Mouse (Mus musculus) kidney, embryonic 16.5 days (tissue): ENCODE data around the gene Dtd1. TPM values are rescaled to one million over a fixed set of nuclear protein-coding genes. Genes with fewer than 3 reads are reported as not detected.

Experiments used
- ATAC-seq: fragments of 200-750 bp; cut with Nextera tagmentation; 2 replicates; pipeline ENCODE4 v1.8.0; 2017; ENCODE audit warnings: moderate TSS enrichment; ENCODE audit not compliant: low FRiP score, low TSS enrichment
- H3K27ac ChIP-seq: fragments of 300-500 bp; sonication (generic); 2 replicates; pipeline ENCODE4 v1.5.1; 2014; ENCODE audit warnings: low read length
- H3K27me3 ChIP-seq: fragments of 300-500 bp; sonication (generic); 2 replicates; pipeline ENCODE4 v1.6.1; 2014; ENCODE audit warnings: low read length, control low read depth, mixed read lengths; ENCODE audit not compliant: insufficient read depth
- H3K36me3 ChIP-seq: fragments of 300-500 bp; sonication (generic); 2 replicates; pipeline ENCODE4 v1.6.1; 2014; ENCODE audit warnings: low read length, control low read depth, mixed read lengths; ENCODE audit not compliant: insufficient read depth
- H3K4me1 ChIP-seq: fragments of 300-500 bp; sonication (generic); 2 replicates; pipeline ENCODE4 v1.6.1; 2014; ENCODE audit warnings: low read length, control low read depth, mixed read lengths; ENCODE audit not compliant: insufficient read depth
- H3K4me2 ChIP-seq: fragments of 300-500 bp; sonication (generic); replicated peaks from 2 replicates; pipeline ENCODE4 v1.6.1; 2014; ENCODE audit warnings: low read depth, low read length
- H3K4me3 ChIP-seq: fragments of 300-500 bp; sonication (generic); 2 replicates; pipeline ENCODE4 v1.5.1; 2014; ENCODE audit warnings: mild to moderate bottlenecking, low read length
- H3K9ac ChIP-seq: fragments of 300-500 bp; sonication (generic); replicated peaks from 2 replicates; pipeline ENCODE4 v1.6.1; 2014; ENCODE audit warnings: low read length
- H3K9me3 ChIP-seq: fragments of 300-500 bp; sonication (generic); 2 replicates; pipeline ENCODE4 v1.6.1; 2016; ENCODE audit warnings: low read length, control low read depth
- WGBS: fragments of 180-500 bp; shearing (Covaris S2); extraction: QIAGEN DNeasy Blood & Tissue Kit; methylation state at CpG from one replicate; pipeline ENCODE4 v1.1.7; 2014; 5-methylcytosine and 5-hydroxymethylcytosine counted together
- polyA plus RNA-seq: library from polyadenylated mRNA; unstranded; fragments of >200 nt; fragmentation: Nextera tagmentation; extraction: Ambion mirVana; gene quantifications from 2 replicates; pipeline ENCODE4 v1.2.1, GENCODE M21; 2015

Dtd1 gene
- polyA plus RNA-seq, 1 experiment from 2014 or later: 47.0 TPM

GRCm38 (mm10) chr2:144601576-144601975, 1.9 kb downstream of the Dtd1 start:
- 0 out of 2 replicates have a peak, but pooled peaks cover 7% of the 10 kb centered on the region for H3K4me1 ChIP-seq
- no peak overlapping the region for H3K4me2 ChIP-seq
- H3K27ac ChIP-seq: no peak overlapping the region
- H3K36me3 ChIP-seq: no peaks in the 10 kb centered on the region
- ATAC-seq: no peak
- WGBS: 94% methylated on average over 1 of the region's 1 CpGs
- no peaks in the 10 kb centered on the region for H3K27me3 ChIP-seq
- H3K4me3 ChIP-seq: no peak overlapping the region
- H3K9ac ChIP-seq: no peak overlapping the region
- no peaks in the 10 kb centered on the region for H3K9me3 ChIP-seq

- Histone ChIP-seq H3K4me3 (no peak overlapping the region), H3K4me2 (no peak overlapping the region), H3K27me3 (no peaks in the 10 kb centered on the region), H3K4me1 (no peaks in the 10 kb centered on the region), H3K27ac (no peak overlapping the region), H3K36me3 (no peaks in the 10 kb centered on the region), H3K9ac (no peak overlapping the region), H3K9me3 (no peaks in the 10 kb centered on the region; the same call in 1 of the 2 replicates)
- ATAC-seq: no peak
- WGBS: 89% methylated on average over 6 of the region's 6 CpGs
Observed at GRCm38 (mm10) chr2:144613956-144614355, 14.3 kb downstream of the Dtd1 start.

GRCm38 (mm10) chr2:144617074-144617874, 17.6 kb downstream of the Dtd1 start:
- no peak overlapping the region for H3K9ac ChIP-seq
- ATAC-seq: no peak
- no peak overlapping the region for H3K4me2 ChIP-seq
- H3K9me3 ChIP-seq: no peaks in the 10 kb centered on the region
- H3K4me1 ChIP-seq: 0 out of 2 replicates have a peak, but pooled peaks cover 3% of the 10 kb centered on the region
- no peak overlapping the region for H3K27ac ChIP-seq
- WGBS: 87% methylated on average over 16 of the region's 16 CpGs
- H3K4me3 ChIP-seq: no peak overlapping the region
- H3K36me3 ChIP-seq: no peaks in the 10 kb centered on the region
- no peaks in the 10 kb centered on the region for H3K27me3 ChIP-seq

- WGBS: 43% methylated on average over 6 of the region's 6 CpGs
- H3K4me3 ChIP-seq: no peak overlapping the region
- H3K9me3 ChIP-seq: peaks cover 2% of the 10 kb centered on the region; the same call in 1 of the 2 replicates
- H3K36me3 ChIP-seq: no peaks in the 10 kb centered on the region; the same call in 1 of the 2 replicates
- H3K4me2 ChIP-seq: no peak overlapping the region
- H3K27ac ChIP-seq: no peak overlapping the region
- no peaks in the 10 kb centered on the region for H3K27me3 ChIP-seq
- peak; percentile 59; the same call in 1 of the 2 replicates for ATAC-seq
- no peak overlapping the region for H3K9ac ChIP-seq
- 0 out of 2 replicates have a peak, but pooled peaks cover 3% of the 10 kb centered on the region for H3K4me1 ChIP-seq
Observed at GRCm38 (mm10) chr2:144621491-144621890, 21.8 kb downstream of the Dtd1 start.

- WGBS: 89% methylated on average over 2 of the region's 2 CpGs
- H3K9ac ChIP-seq: no peak overlapping the region
Observed at GRCm38 (mm10) chr2:144633551-144633950, 33.9 kb downstream of the Dtd1 start.

GRCm38 (mm10) chr2:144634231-144634630, 34.5 kb downstream of the Dtd1 start:
- peak; percentile 40; the same call in 1 of the 2 replicates for ATAC-seq
- WGBS: 70% methylated on average over 5 of the region's 5 CpGs
- H3K4me1 ChIP-seq: no peaks in the 10 kb centered on the region

More at GRCm38 (mm10) chr2:144633551-144633950, 33.9 kb downstream of the Dtd1 start:
- H3K27ac ChIP-seq: no peak overlapping the region
- no peaks in the 10 kb centered on the region for H3K4me1 ChIP-seq
- peaks cover 4% of the 10 kb centered on the region; the same call in 1 of the 2 replicates for H3K9me3 ChIP-seq
- peaks cover 6% of the 10 kb centered on the region for H3K36me3 ChIP-seq
- no peak for ATAC-seq
- no peak overlapping the region for H3K4me2 ChIP-seq
- no peaks in the 10 kb centered on the region for H3K27me3 ChIP-seq
- H3K4me3 ChIP-seq: no peak overlapping the region

GRCm38 (mm10) chr2:144634729-144635128, 35.0 kb downstream of the Dtd1 start:
- no peak overlapping the region for H3K4me3 ChIP-seq
- H3K27ac ChIP-seq: no peak overlapping the region
- H3K9ac ChIP-seq: no peak overlapping the region
- H3K9me3 ChIP-seq: peaks cover 4% of the 10 kb centered on the region; the same call in 1 of the 2 replicates
- H3K36me3 ChIP-seq: peaks cover 6% of the 10 kb centered on the region
- H3K27me3 ChIP-seq: no peaks in the 10 kb centered on the region
- H3K4me1 ChIP-seq: no peaks in the 10 kb centered on the region
- ATAC-seq: no peak
- H3K4me2 ChIP-seq: no peak overlapping the region
- WGBS: 69% methylated on average over 2 of the region's 2 CpGs

More at GRCm38 (mm10) chr2:144634231-144634630, 34.5 kb downstream of the Dtd1 start:
- Histone ChIP-seq H3K27me3 (no peaks in the 10 kb centered on the region), H3K9me3 (peaks cover 4% of the 10 kb centered on the region; the same call in 1 of the 2 replicates), H3K9ac (no peak overlapping the region), H3K27ac (peak overlapping the region; percentile 45; the same call in 1 of the 2 replicates), H3K4me3 (no peak overlapping the region), H3K4me2 (no peak overlapping the region), H3K36me3 (peaks cover 6% of the 10 kb centered on the region)

GRCm38 (mm10) chr2:144635644-144636320, 36.1 kb downstream of the Dtd1 start:
- H3K4me2 ChIP-seq: no peak overlapping the region
- no peak overlapping the region for H3K27ac ChIP-seq
- no peak overlapping the region for H3K4me3 ChIP-seq
- peaks cover 6% of the 10 kb centered on the region for H3K36me3 ChIP-seq
- ATAC-seq: peak; percentile 69; the same call in 1 of the 2 replicates
- peaks cover 4% of the 10 kb centered on the region; the same call in 1 of the 2 replicates for H3K9me3 ChIP-seq
- H3K9ac ChIP-seq: no peak overlapping the region
- no peaks in the 10 kb centered on the region for H3K27me3 ChIP-seq
- no peaks in the 10 kb centered on the region for H3K4me1 ChIP-seq
- WGBS: 20% methylated on average over 5 of the region's 5 CpGs

GRCm38 (mm10) chr2:144637204-144637603, 37.5 kb downstream of the Dtd1 start:
- no peaks in the 10 kb centered on the region for H3K27me3 ChIP-seq

More at GRCm38 (mm10) chr2:144637204-144637603, 37.5 kb downstream of the Dtd1 start:
- H3K4me1 ChIP-seq: no peaks in the 10 kb centered on the region
- ATAC-seq: no peak
- peaks cover 3% of the 10 kb centered on the region; the same call in 1 of the 2 replicates for H3K9me3 ChIP-seq
- WGBS: 69% methylated on average over 4 of the region's 4 CpGs
- H3K36me3 ChIP-seq: peaks cover 6% of the 10 kb centered on the region
- H3K27ac ChIP-seq: no peak overlapping the region
- no peak overlapping the region for H3K9ac ChIP-seq
- H3K4me2 ChIP-seq: no peak overlapping the region
- no peak overlapping the region for H3K4me3 ChIP-seq
